Mouse (Mus musculus) limb, embryonic 13.5 days (tissue): ENCODE data around the gene Six5. TPM values are rescaled to one million over a fixed set of nuclear protein-coding genes. Genes with fewer than 3 reads are reported as not detected.

Source experiments
- ATAC-seq: fragments of 200-750 bp; cut with Nextera tagmentation; 2 replicates; pipeline ENCODE4 v1.8.0; 2017; ENCODE audit warnings: low read depth, moderate number of reproducible peaks, moderate TSS enrichment; ENCODE audit not compliant: low FRiP score
- H3K27ac ChIP-seq: fragments of 300-500 bp; sonication (generic); 2 replicates; pipeline ENCODE4 v1.5.1; 2015; ENCODE audit warnings: inconsistent platforms, mild to moderate bottlenecking, moderate library complexity
- H3K27me3 ChIP-seq: fragments of 300-500 bp; sonication (generic); 2 replicates; pipeline ENCODE4 v1.6.1; 2015; ENCODE audit warnings: mild to moderate bottlenecking, inconsistent platforms
- H3K36me3 ChIP-seq: fragments of 300-500 bp; sonication (generic); 2 replicates; pipeline ENCODE4 v1.6.1; 2015; ENCODE audit warnings: inconsistent platforms, mild to moderate bottlenecking, moderate library complexity
- H3K4me1 ChIP-seq: fragments of 300-500 bp; sonication (generic); 2 replicates; pipeline ENCODE4 v1.6.1; 2015; ENCODE audit warnings: inconsistent platforms
- H3K4me2 ChIP-seq: fragments of 300-500 bp; sonication (generic); replicated peaks from 2 replicates; pipeline ENCODE4 v1.6.1; 2015; ENCODE audit warnings: inconsistent platforms, mild to moderate bottlenecking, moderate library complexity
- H3K4me3 ChIP-seq: fragments of 300-500 bp; sonication (generic); 2 replicates; pipeline ENCODE4 v1.5.1; 2015; ENCODE audit warnings: moderate library complexity, mild to moderate bottlenecking, inconsistent platforms
- H3K9ac ChIP-seq: fragments of 300-500 bp; sonication (generic); 2 replicates; pipeline ENCODE4 v1.6.1; 2015; ENCODE audit warnings: mild to moderate bottlenecking, inconsistent platforms
- H3K9me3 ChIP-seq: fragments of 300-500 bp; sonication (generic); 2 replicates; pipeline ENCODE4 v1.6.1; 2016; ENCODE audit warnings: inconsistent platforms
- WGBS: fragments of 180-500 bp; shearing (Covaris S2); methylation state at CpG from one replicate; pipeline ENCODE4 v1.1.7; 2015; 5-methylcytosine and 5-hydroxymethylcytosine counted together
- microRNA-seq: library from miRNA; unstranded; fragments of <30 nt; microRNA quantifications from one replicate; pipeline ENCODE4, GENCODE M21; 2016
- polyA plus RNA-seq: library from polyadenylated mRNA; unstranded; fragments of >200 nt; fragmentation: Nextera tagmentation; extraction: Ambion mirVana; gene quantifications from 2 replicates; pipeline ENCODE4 v1.2.1, GENCODE M21; 2015

Six5 gene
- polyA plus RNA-seq, 1 experiment from 2014 or later = 13.9 TPM

- peak; percentile 99 for ATAC-seq
- Histone ChIP-seq H3K27me3 (no peaks in the 10 kb centered on the region), H3K4me2 (peak overlapping the region; percentile 71), H3K27ac (peak overlapping the region; percentile 89), H3K4me3 (peak overlapping the region; percentile 48), H3K4me1 (peaks cover 13% of the 10 kb centered on the region), H3K36me3 (peaks cover 37% of the 10 kb centered on the region), H3K9ac (peak overlapping the region; percentile 61), H3K9me3 (no peaks in the 10 kb centered on the region)
- under 1% methylated on average over 39 of the region's 39 CpGs for WGBS
Measured at GRCm38 (mm10) chr7:19131324-19131848, 37.0 kb downstream of the Six5 start.

- no peak for ATAC-seq
- Histone ChIP-seq H3K36me3 (peaks cover 61% of the 10 kb centered on the region), H3K4me3 (no peak overlapping the region), H3K4me2 (no peak overlapping the region), H3K27me3 (no peaks in the 10 kb centered on the region), H3K4me1 (peaks cover 5% of the 10 kb centered on the region), H3K9me3 (no peaks in the 10 kb centered on the region), H3K27ac (no peak overlapping the region), H3K9ac (no peak overlapping the region)
- WGBS = 93% methylated on average over 13 of the region's 13 CpGs
Measured at GRCm38 (mm10) chr7:19136168-19136567, 41.8 kb downstream of the Six5 start.

GRCm38 (mm10) chr7:19136673-19137334, 42.4 kb downstream of the Six5 start:
- H3K9ac ChIP-seq = no peak overlapping the region
- H3K27me3 ChIP-seq = no peaks in the 10 kb centered on the region
- no peaks in the 10 kb centered on the region for H3K9me3 ChIP-seq
- peaks cover 65% of the 10 kb centered on the region for H3K36me3 ChIP-seq
- H3K4me2 ChIP-seq = no peak overlapping the region
- 91% methylated on average over 38 of the region's 38 CpGs for WGBS
- H3K4me1 ChIP-seq = peaks cover 4% of the 10 kb centered on the region
- no peak for ATAC-seq
- H3K27ac ChIP-seq = no peak overlapping the region
- H3K4me3 ChIP-seq = no peak overlapping the region

DNA sequence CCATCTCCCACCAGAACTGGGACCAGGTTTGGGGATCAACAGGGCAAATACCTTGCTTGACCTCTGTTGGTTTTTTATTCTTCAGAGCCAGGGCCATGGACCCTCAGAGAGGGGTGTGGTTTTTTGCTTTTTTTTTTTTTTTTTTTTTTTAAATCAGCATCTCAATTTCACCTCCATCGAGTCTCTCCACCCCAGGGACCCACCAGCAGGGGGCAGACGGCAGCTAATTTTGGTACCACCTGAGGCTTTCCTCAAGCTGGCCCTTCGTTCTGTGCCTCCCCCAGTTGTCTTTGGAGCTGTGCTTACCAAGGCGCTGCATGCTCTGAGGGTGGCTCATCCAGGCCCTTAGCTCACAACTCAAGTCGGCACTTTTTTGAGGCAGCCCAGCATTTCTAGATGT, 43.0 kb downstream of the Six5 start:
- H3K4me2 ChIP-seq = no peak overlapping the region
- H3K27ac ChIP-seq = no peak overlapping the region
- WGBS = 45% methylated on average over 5 of the region's 5 CpGs
- H3K27me3 ChIP-seq = no peaks in the 10 kb centered on the region
- no peaks in the 10 kb centered on the region for H3K9me3 ChIP-seq
- no peak overlapping the region for H3K9ac ChIP-seq
- H3K4me3 ChIP-seq = no peak overlapping the region
- no peaks in the 10 kb centered on the region for H3K4me1 ChIP-seq
- H3K36me3 ChIP-seq = peaks cover 68% of the 10 kb centered on the region
- no peak for ATAC-seq

DNA sequence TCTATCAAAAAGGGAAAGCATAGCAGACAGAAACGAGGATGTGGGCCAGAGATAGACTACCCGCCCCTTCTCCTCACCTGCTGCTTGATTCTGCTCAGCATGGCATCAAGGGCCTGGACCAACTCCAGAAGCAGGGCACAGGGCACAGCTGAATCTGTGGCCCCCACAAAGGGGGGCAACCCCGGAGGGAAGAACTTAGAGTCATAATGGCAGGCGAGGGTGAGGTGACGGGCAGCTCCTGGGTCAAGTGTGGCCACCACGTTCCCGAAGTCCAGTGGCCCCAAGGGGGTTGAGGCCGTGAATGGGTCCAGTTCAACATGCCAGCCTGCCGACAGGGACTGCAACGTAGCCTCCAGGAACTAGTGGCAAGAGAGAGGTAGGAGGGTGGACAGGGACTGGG, 52.4 kb downstream of the Six5 start:
- Histone ChIP-seq H3K27me3 (no peaks in the 10 kb centered on the region), H3K4me1 (peaks cover 29% of the 10 kb centered on the region), H3K4me2 (no peak overlapping the region), H3K4me3 (no peak overlapping the region), H3K36me3 (peaks cover 25% of the 10 kb centered on the region), H3K9me3 (no peaks in the 10 kb centered on the region), H3K9ac (no peak overlapping the region), H3K27ac (no peak overlapping the region)
- 88% methylated on average over 10 of the region's 10 CpGs for WGBS
- no peak for ATAC-seq

GRCm38 (mm10) chr7:19147497-19148045, 53.2 kb downstream of the Six5 start:
- H3K27ac ChIP-seq = no peak overlapping the region
- no peaks in the 10 kb centered on the region for H3K9me3 ChIP-seq
- H3K36me3 ChIP-seq = peaks cover 27% of the 10 kb centered on the region
- WGBS = 39% methylated on average over 6 of the region's 6 CpGs
- H3K27me3 ChIP-seq = no peaks in the 10 kb centered on the region
- no peak for ATAC-seq
- H3K9ac ChIP-seq = no peak overlapping the region
- H3K4me2 ChIP-seq = peak overlapping the region; percentile 83
- H3K4me3 ChIP-seq = peak overlapping the region; percentile 81; the same call in 1 of the 2 replicates
- H3K4me1 ChIP-seq = peaks cover 29% of the 10 kb centered on the region

Small RNA genes within 50 kb of the gene (microRNA-seq; reads per million reads assigned to microRNA genes)
- 0.52 reads per million for gene Mir3100

Other genes starting within 250 kb of the Six5 start
- gene Pglyrp1, start 223.3 kb upstream of the Six5 start, polyA plus RNA-seq = 0.74 and 1.0 TPM in 2 replicates
- 32.8 and 34.6 TPM in 2 replicates for gene Ccdc61, start 184.2 kb upstream of the Six5 start, polyA plus RNA-seq
- gene Nova2, start 168.7 kb upstream of the Six5 start, polyA plus RNA-seq = 0.33 and 0.41 TPM in 2 replicates
- not detected in 2 replicates for gene Nanos2, start 107.2 kb upstream of the Six5 start, polyA plus RNA-seq
- 5.2 and 6.3 TPM in 2 replicates for gene Mypop, start 103.3 kb upstream of the Six5 start, polyA plus RNA-seq
- 26.3 and 26.9 TPM in 2 replicates for gene Irf2bp1, start 90.5 kb upstream of the Six5 start, polyA plus RNA-seq
- gene Foxa3, start 71.1 kb upstream of the Six5 start, polyA plus RNA-seq = 3.5 and 4.1 TPM in 2 replicates
- gene Sympk, start 70.2 kb upstream of the Six5 start, polyA plus RNA-seq = 33.6 and 37.8 TPM in 2 replicates
- gene Rsph6a, start 39.9 kb upstream of the Six5 start, polyA plus RNA-seq = not detected in 2 replicates
- gene Dmwd, start 18.4 kb upstream of the Six5 start, polyA plus RNA-seq = 16.8 and 17.4 TPM in 2 replicates
- 22.6 and 23.1 TPM in 2 replicates for gene Dmpk, start 10.7 kb upstream of the Six5 start, polyA plus RNA-seq
- 4.2 and 4.3 TPM in 2 replicates for gene Gm4969, start 23.8 kb downstream of the Six5 start, polyA plus RNA-seq
- gene Fbxo46, start 25.3 kb downstream of the Six5 start, polyA plus RNA-seq = 16.8 and 19.1 TPM in 2 replicates
- gene Qpctl, start 54.7 kb downstream of the Six5 start, polyA plus RNA-seq = 17.1 and 18.1 TPM in 2 replicates
- gene Snrpd2, start 55.1 kb downstream of the Six5 start, polyA plus RNA-seq = 146 and 149 TPM in 2 replicates
- gene Gipr, start 71.5 kb downstream of the Six5 start, polyA plus RNA-seq = 0.29 and 0.41 TPM in 2 replicates
- 5.2 and 5.5 TPM in 2 replicates for gene Eml2, start 81.8 kb downstream of the Six5 start, polyA plus RNA-seq
- 4.6 and 6.2 TPM in 2 replicates for gene Gpr4, start 117.9 kb downstream of the Six5 start, polyA plus RNA-seq
- 35.2 and 35.7 TPM in 2 replicates for gene Opa3, start 133.7 kb downstream of the Six5 start, polyA plus RNA-seq
- gene Vasp, start 177.2 kb downstream of the Six5 start, polyA plus RNA-seq = 68.9 and 69.0 TPM in 2 replicates
- not detected in 2 replicates for gene Ppm1n, start 185.5 kb downstream of the Six5 start, polyA plus RNA-seq
- 20.2 and 20.9 TPM in 2 replicates for gene Rtn2, start 188.0 kb downstream of the Six5 start, polyA plus RNA-seq
- gene Fosb, start 215.5 kb downstream of the Six5 start, polyA plus RNA-seq = 0.23 and 0.27 TPM in 2 replicates